Mouse (Mus musculus) ES-E14 (cell line): ENCODE data around the gene Mrm1.

ENCODE experiments used
- HCFC1 ChIP-seq: IDR thresholded peaks from 2 replicates; pipeline ENCODE4 v1.6.1; 2012; ENCODE audit warnings: low read length, inconsistent platforms, borderline replicate concordance; ENCODE audit not compliant: insufficient read depth
- MAFK ChIP-seq: IDR thresholded peaks from 2 replicates; pipeline ENCODE4 v1.6.1; 2014; ENCODE audit warnings: mild to moderate bottlenecking, low read depth, low read length, inconsistent platforms; ENCODE audit not compliant: insufficient read depth
- ZNF384 ChIP-seq: IDR thresholded peaks from 2 replicates; pipeline ENCODE4 v1.6.1; 2012; ENCODE audit warnings: low read depth, low read length, inconsistent platforms

DNA sequence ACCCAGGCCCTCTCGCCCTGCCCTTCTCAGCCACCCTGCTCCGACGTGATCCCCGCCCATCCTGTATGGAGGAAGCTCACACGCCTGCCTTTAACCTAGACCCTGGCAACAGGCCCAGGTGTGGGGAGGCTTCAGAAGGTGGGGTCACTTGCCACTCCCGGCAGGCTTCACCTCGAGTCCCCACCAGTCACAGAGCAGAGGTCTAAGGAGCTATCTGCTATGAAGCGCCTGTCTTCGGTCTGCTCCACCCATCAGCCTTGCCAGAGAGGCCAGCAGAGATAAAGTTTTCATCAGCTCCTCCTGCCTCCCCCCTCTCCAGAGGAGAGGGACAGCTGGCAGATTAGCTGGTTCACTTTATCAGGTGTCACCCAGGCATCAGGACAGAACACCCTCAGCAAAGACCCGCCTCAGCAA lies 4.2 kb upstream of the Mrm1 start:
- no peak for TF ChIP-seq ZNF384
- no peak for TF ChIP-seq MAFK
- no peak for TF ChIP-seq HCFC1
